Mouse (Mus musculus) thymus, adult 2 months (tissue): Measurements from ENCODE around the gene Rgs2.

Source experiments
- CTCF ChIP-seq: fragments of 200-500 bp; IDR thresholded peaks from 2 replicates; pipeline ENCODE4 v1.5.1; 2012; ENCODE audit warnings: mild to moderate bottlenecking, control low read depth, low read length, moderate library complexity, borderline replicate concordance; ENCODE audit not compliant: control insufficient read depth, poor library complexity, insufficient read depth; ENCODE audit errors: extremely low read depth
- POLR2A ChIP-seq: fragments of 200-500 bp; IDR thresholded peaks from 2 replicates; pipeline ENCODE4 v1.6.1; 2012; ENCODE audit warnings: mild to moderate bottlenecking, low read length, control low read depth, moderate library complexity; ENCODE audit not compliant: control insufficient read depth, poor library complexity, insufficient read depth; ENCODE audit errors: extremely low read depth

DNA sequence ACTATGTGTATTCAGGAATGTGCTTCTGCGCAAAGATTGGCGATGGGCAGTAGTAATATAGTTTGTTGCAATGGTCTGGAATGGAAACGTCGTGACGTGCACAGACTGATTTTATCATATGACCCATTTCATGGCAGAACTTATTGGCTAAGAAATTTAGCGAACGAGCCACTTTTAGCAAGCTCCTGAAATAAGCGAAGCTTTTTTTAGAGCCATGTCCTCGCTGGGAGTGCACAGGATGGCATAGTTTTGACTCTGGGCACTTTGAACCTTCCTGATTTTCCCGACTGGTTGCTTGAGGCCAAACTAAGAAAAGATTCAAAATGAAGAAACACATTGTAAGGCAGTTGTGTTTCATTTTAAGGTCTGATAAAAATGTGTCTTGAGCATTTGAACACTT, 25.7 kb upstream of the Rgs2 start:
- TF ChIP-seq CTCF (no peak), POLR2A (no peak)
